24 mouse cellular contexts compared by ENCODE assay signal in genomic region chr7:3709000-3709399, GRCm38 (mm10). TPM values are rescaled to one million over a fixed set of nuclear protein-coding genes. Genes with fewer than 3 reads are reported as not detected.
A peak's percentile ranks its signal among the peaks of the same experiment; 100 is the strongest.
DNase-seq lines count a peak whose midpoint lies in the region; ATAC-seq and TF ChIP-seq lines count a peak whose summit lies in the region.
"Had no signal": no experiment of that assay in that cellular context is flagged by ENCODE, and none has a peak within 500 bp of the region (broad histone marks: within the 10 kb centered on the region; RNA-seq: fewer than 3 reads in every experiment).

No protein-coding gene starts in this region.

- no peak overlapping the region for H3K4me2 ChIP-seq in embryonic facial prominence, embryonic 15.5 days (replicated peaks)
- H3K4me2 ChIP-seq in CH12.LX (ENCODE audit: insufficient read depth, low read depth, poor library complexity, severe bottlenecking), result no peak overlapping the region
- no peak overlapping the region for H3K4me2 ChIP-seq in hindbrain, embryonic 12.5 days (replicated peaks)
- H3K4me2 ChIP-seq: embryonic facial prominence, embryonic 13.5 days; heart, embryonic 11.5 days; limb, embryonic 13.5 days; midbrain, embryonic 12.5 days; neural tube, embryonic 12.5 days had no signal

- in situ Hi-C loops in CH12.LX (cut with MboI; ENCODE audit: low pct_ligation_motif_present, low pct_unique_long_range_greater_than_20kb, low sequenced_read_pairs), result no loop called here

- DNase-seq in embryonic facial prominence, embryonic 10.5 days (ENCODE audit: low spot score), result no peak
- peak; percentile 72 for DNase-seq in CH12.LX (ENCODE audit: extremely low read depth)
- no peak for DNase-seq in retina, postnatal 1 day
- DNase-seq: adrenal gland, postnatal 14 days; B cell, adult 2 months; cerebellum, adult 18-20 months; heart, postnatal 10 days; kidney, adult 9 months; kidney, postnatal 36 days; layer of hippocampus, adult 9-11 months; lung, adult 18-20 months; lung, postnatal 36 days; thymus, postnatal 25 days had no signal

- no peak overlapping the region for H3K4me3 ChIP-seq in embryonic facial prominence, embryonic 15.5 days (replicated peaks)
- no peak overlapping the region for H3K4me3 ChIP-seq in embryonic facial prominence, embryonic 10.5 days
- no peak overlapping the region for H3K4me3 ChIP-seq in CH12.LX (replicated peaks in 1 of 3; ENCODE audit: low read depth in 2 of 3, low read length in 2 of 3, poor library complexity in 1 of 3)
- no peak overlapping the region for H3K4me3 ChIP-seq in brown adipose tissue, adult 24 weeks (ENCODE audit: insufficient read depth, low read depth, low read length)
- H3K4me3 ChIP-seq in hindbrain, embryonic 12.5 days, result no peak overlapping the region
- H3K4me3 ChIP-seq: embryonic facial prominence, embryonic 13.5 days; limb, embryonic 13.5 days; midbrain, embryonic 12.5 days; neural tube, embryonic 12.5 days had no signal

- TF ChIP-seq RAD21 in CH12.LX (IDR thresholded peaks at IDR 0.05; ENCODE audit: low read depth, low read length), result no peak

- 0 out of 2 replicates have a peak overlapping the region, but pooled peaks have one; percentile 17 for H3K27ac ChIP-seq in embryonic facial prominence, embryonic 15.5 days (replicated peaks)
- H3K27ac ChIP-seq in embryonic facial prominence, embryonic 10.5 days (replicated peaks), result no peak overlapping the region
- no peak overlapping the region for H3K27ac ChIP-seq in CH12.LX (ENCODE audit: insufficient read depth, low read depth)
- H3K27ac ChIP-seq in brown adipose tissue, adult 24 weeks (replicated peaks; ENCODE audit: low read depth, low read length), result 0 out of 2 replicates have a peak overlapping the region, but pooled peaks have one; percentile 1
- H3K27ac ChIP-seq in hindbrain, embryonic 12.5 days, result no peak overlapping the region
- H3K27ac ChIP-seq: embryonic facial prominence, embryonic 13.5 days; limb, embryonic 13.5 days; midbrain, embryonic 12.5 days; neural tube, embryonic 12.5 days had no signal

- peak; percentile 61 for TF ChIP-seq POLR2A in CH12.LX (IDR thresholded peaks at IDR 0.05; ENCODE audit: low read depth, low read length)

- no peak for TF ChIP-seq CTCF in CH12.LX (conservative IDR thresholded peaks at IDR 0.05 in 1 of 2, IDR thresholded peaks at IDR 0.05 in 1 of 2; ENCODE audit: low read depth in 2 of 2, low read length in 2 of 2)

- peaks cover 12% of the 10 kb centered on the region for H3K4me1 ChIP-seq in embryonic facial prominence, embryonic 15.5 days
- H3K4me1 ChIP-seq in embryonic facial prominence, embryonic 10.5 days, result peaks cover 13% of the 10 kb centered on the region
- H3K4me1 ChIP-seq in CH12.LX (ENCODE audit: control insufficient read depth in 1 of 2, insufficient read depth in 2 of 2), result peaks cover 11 to 51% of the 10 kb centered on the region in 2 experiments
- H3K4me1 ChIP-seq in brown adipose tissue, adult 24 weeks (ENCODE audit: control insufficient read depth, insufficient read depth, insufficient read length, low read length), result peaks cover 2% of the 10 kb centered on the region
- peaks cover 15% of the 10 kb centered on the region for H3K4me1 ChIP-seq in hindbrain, embryonic 12.5 days

- peaks cover 29% of the 10 kb centered on the region for H3K79me2 ChIP-seq in CH12.LX (replicated peaks; ENCODE audit: control insufficient read depth, extremely low read depth, insufficient read depth, poor library complexity, severe bottlenecking)

- no peaks in the 10 kb centered on the region for H3K9me3 ChIP-seq in embryonic facial prominence, embryonic 15.5 days (replicated peaks)
- no peaks in the 10 kb centered on the region for H3K9me3 ChIP-seq in embryonic facial prominence, embryonic 10.5 days
- H3K9me3 ChIP-seq in CH12.LX (replicated peaks; ENCODE audit: low read length), result no peaks in the 10 kb centered on the region
- H3K9me3 ChIP-seq in hindbrain, embryonic 12.5 days (replicated peaks), result no peaks in the 10 kb centered on the region
- H3K9me3 ChIP-seq: embryonic facial prominence, embryonic 13.5 days; limb, embryonic 13.5 days; midbrain, embryonic 12.5 days; neural tube, embryonic 12.5 days had no signal

- 60% methylated on average over 1 of the region's 1 CpGs for WGBS in embryonic facial prominence, embryonic 15.5 days
- 89% methylated on average over 1 of the region's 1 CpGs for WGBS in embryonic facial prominence, embryonic 10.5 days
- 82% methylated on average over 1 of the region's 1 CpGs for WGBS in hindbrain, embryonic 12.5 days

- H3K9ac ChIP-seq in embryonic facial prominence, embryonic 15.5 days, result no peak overlapping the region
- no peak overlapping the region for H3K9ac ChIP-seq in CH12.LX (ENCODE audit: insufficient read depth, low read depth)
- H3K9ac ChIP-seq in hindbrain, embryonic 12.5 days, result no peak overlapping the region
- H3K9ac ChIP-seq: embryonic facial prominence, embryonic 13.5 days; limb, embryonic 13.5 days; midbrain, embryonic 12.5 days; neural tube, embryonic 12.5 days had no signal

- dilution Hi-C loops in CH12.LX (cut with MboI; ENCODE audit: extremely low pct_ligation_motif_present, extremely low pct_unique_long_range_greater_than_20kb, low sequenced_read_pairs), result no loop called here

- TF ChIP-seq EP300 in CH12.LX (IDR thresholded peaks at IDR 0.05; ENCODE audit: low read length), result no peak

- H3K27me3 ChIP-seq in embryonic facial prominence, embryonic 15.5 days, result no peaks in the 10 kb centered on the region
- H3K27me3 ChIP-seq in embryonic facial prominence, embryonic 10.5 days (replicated peaks; ENCODE audit: low read depth, poor library complexity, severe bottlenecking), result no peaks in the 10 kb centered on the region
- H3K27me3 ChIP-seq in CH12.LX (replicated peaks), result no peaks in the 10 kb centered on the region
- no peaks in the 10 kb centered on the region for H3K27me3 ChIP-seq in hindbrain, embryonic 12.5 days
- H3K27me3 ChIP-seq: embryonic facial prominence, embryonic 13.5 days; limb, embryonic 13.5 days; midbrain, embryonic 12.5 days; neural tube, embryonic 12.5 days; Patski had no signal

- H3K36me3 ChIP-seq in embryonic facial prominence, embryonic 15.5 days, result peaks cover 26% of the 10 kb centered on the region
- peaks cover 43% of the 10 kb centered on the region for H3K36me3 ChIP-seq in embryonic facial prominence, embryonic 10.5 days (replicated peaks)
- H3K36me3 ChIP-seq in CH12.LX (replicated peaks in 1 of 2; ENCODE audit: control insufficient read depth in 1 of 2, insufficient read depth in 1 of 2, low read length in 1 of 2), result peaks cover 31 to 44% of the 10 kb centered on the region in 2 experiments
- peaks cover 17% of the 10 kb centered on the region for H3K36me3 ChIP-seq in hindbrain, embryonic 12.5 days

- ATAC-seq in embryonic facial prominence, embryonic 15.5 days (ENCODE audit: insufficient number of reproducible peaks, low FRiP score, low TSS enrichment, low read depth), result no peak
- peak; percentile 27 for ATAC-seq in megakaryocyte-erythroid progenitor cell, adult 5-6 weeks (replicated peaks; ENCODE audit: low FRiP score, low TSS enrichment, poor library complexity, severe bottlenecking)
- no peak for ATAC-seq in hindbrain, embryonic 12.5 days (ENCODE audit: low FRiP score)
- ATAC-seq: inflammation-experienced regulatory T-cells, adult 6 months; Patski had no signal

RNA-seq across cellular contexts. Expression of gene Rps9, which starts 5.2 kb away (rescaled TPM):
- polyA plus RNA-seq in embryonic facial prominence, embryonic 15.5 days (2015; fragmentation: Nextera tagmentation; extraction: Ambion mirVana), result 1,464 and 1,578 TPM in 2 replicates
- 1,397 and 1,414 TPM in 2 replicates for polyA plus RNA-seq in embryonic facial prominence, embryonic 10.5 days (2016; fragmentation: Nextera tagmentation; extraction: Ambion mirVana)
- total RNA-seq in CH12.LX (2012; rRNA removed) (3,983 and 4,060 TPM in 2 replicates), CH12.LX (2014; rRNA removed) (5,460 and 5,555 TPM in 2 replicates)
- polyA plus RNA-seq in CH12.LX (2012; ENCODE audit: insufficient read length, low read depth), result 2,959 and 3,329 TPM in 2 replicates
- polyA plus RNA-seq in brown adipose tissue, adult 24 weeks (2012; ENCODE audit: insufficient read depth, insufficient read length, missing spikeins), result 727 and 740 TPM in 2 replicates
- 3,542 and 4,029 TPM in 2 replicates for total RNA-seq in megakaryocyte-erythroid progenitor cell, adult 5-6 weeks (2014; fragmentation: Nextera tagmentation)
- 1,380 and 1,558 TPM in 2 replicates for total RNA-seq in megakaryocyte-erythroid progenitor cell, adult 5-6 weeks (2017)
- polyA plus RNA-seq in hindbrain, embryonic 12.5 days (2016; fragmentation: Nextera tagmentation; extraction: Ambion mirVana), result 989 and 1,031 TPM in 2 replicates

RNA-seq across cellular contexts. Expression of gene Pirb, which starts 11.2 kb away (rescaled TPM):
- polyA plus RNA-seq in embryonic facial prominence, embryonic 15.5 days (2015; fragmentation: Nextera tagmentation; extraction: Ambion mirVana), result 1.4 and 1.6 TPM in 2 replicates
- 0.10 and 0.21 TPM in 2 replicates for polyA plus RNA-seq in embryonic facial prominence, embryonic 10.5 days (2016; fragmentation: Nextera tagmentation; extraction: Ambion mirVana)
- total RNA-seq in CH12.LX (2012; rRNA removed) (1.7 and 2.8 TPM in 2 replicates), CH12.LX (2014; rRNA removed) (4.2 and 5.0 TPM in 2 replicates)
- polyA plus RNA-seq in CH12.LX (2012; ENCODE audit: insufficient read length, low read depth), result 9.0 and 10.7 TPM in 2 replicates
- 3.7 and 5.2 TPM in 2 replicates for polyA plus RNA-seq in brown adipose tissue, adult 24 weeks (2012; ENCODE audit: insufficient read depth, insufficient read length, missing spikeins)
- 0.69 TPM in 1 of 2 replicates, not detected in the other for total RNA-seq in megakaryocyte-erythroid progenitor cell, adult 5-6 weeks (2014; fragmentation: Nextera tagmentation)
- 1.5 TPM in 1 of 2 replicates, not detected in the other for total RNA-seq in megakaryocyte-erythroid progenitor cell, adult 5-6 weeks (2017)
- 0.19 and 0.30 TPM in 2 replicates for polyA plus RNA-seq in hindbrain, embryonic 12.5 days (2016; fragmentation: Nextera tagmentation; extraction: Ambion mirVana)

RNA-seq across cellular contexts. Expression of gene Mboat7, which starts 15.7 kb away (rescaled TPM):
- 53.8 and 62.4 TPM in 2 replicates for polyA plus RNA-seq in embryonic facial prominence, embryonic 15.5 days (2015; fragmentation: Nextera tagmentation; extraction: Ambion mirVana)
- 39.3 and 40.4 TPM in 2 replicates for polyA plus RNA-seq in embryonic facial prominence, embryonic 10.5 days (2016; fragmentation: Nextera tagmentation; extraction: Ambion mirVana)
- total RNA-seq in CH12.LX (2012; rRNA removed), result 21.7 and 22.3 TPM in 2 replicates
- 18.4 and 19.4 TPM in 2 replicates for total RNA-seq in CH12.LX (2014; rRNA removed)
- 36.4 and 41.2 TPM in 2 replicates for polyA plus RNA-seq in CH12.LX (2012; ENCODE audit: insufficient read length, low read depth)
- polyA plus RNA-seq in brown adipose tissue, adult 24 weeks (2012; ENCODE audit: insufficient read depth, insufficient read length, missing spikeins), result 20.9 and 29.8 TPM in 2 replicates
- 20.2 and 26.7 TPM in 2 replicates for total RNA-seq in megakaryocyte-erythroid progenitor cell, adult 5-6 weeks (2014; fragmentation: Nextera tagmentation)
- total RNA-seq in megakaryocyte-erythroid progenitor cell, adult 5-6 weeks (2017), result 8.5 and 18.9 TPM in 2 replicates
- polyA plus RNA-seq in hindbrain, embryonic 12.5 days (2016; fragmentation: Nextera tagmentation; extraction: Ambion mirVana), result 50.8 and 57.4 TPM in 2 replicates

RNA-seq across cellular contexts. Expression of gene Tsen34, which starts 16.3 kb away (rescaled TPM):
- 275 and 298 TPM in 2 replicates for polyA plus RNA-seq in embryonic facial prominence, embryonic 15.5 days (2015; fragmentation: Nextera tagmentation; extraction: Ambion mirVana)
- polyA plus RNA-seq in embryonic facial prominence, embryonic 10.5 days (2016; fragmentation: Nextera tagmentation; extraction: Ambion mirVana), result 301 and 306 TPM in 2 replicates
- total RNA-seq in CH12.LX (2012; rRNA removed), result 39.0 and 40.2 TPM in 2 replicates
- 26.9 and 34.8 TPM in 2 replicates for total RNA-seq in CH12.LX (2014; rRNA removed)
- polyA plus RNA-seq in CH12.LX (2012; ENCODE audit: insufficient read length, low read depth), result 23.1 and 24.3 TPM in 2 replicates
- polyA plus RNA-seq in brown adipose tissue, adult 24 weeks (2012; ENCODE audit: insufficient read depth, insufficient read length, missing spikeins), result 37.7 and 38.0 TPM in 2 replicates
- 6.6 and 9.5 TPM in 2 replicates for total RNA-seq in megakaryocyte-erythroid progenitor cell, adult 5-6 weeks (2014; fragmentation: Nextera tagmentation)
- total RNA-seq in megakaryocyte-erythroid progenitor cell, adult 5-6 weeks (2017), result 10.3 and 18.2 TPM in 2 replicates
- polyA plus RNA-seq in hindbrain, embryonic 12.5 days (2016; fragmentation: Nextera tagmentation; extraction: Ambion mirVana), result 217 and 228 TPM in 2 replicates

RNA-seq across cellular contexts. Expression of gene Tmc4, which starts 31.6 kb away (rescaled TPM):
- 9.5 and 14.3 TPM in 2 replicates for polyA plus RNA-seq in embryonic facial prominence, embryonic 15.5 days (2015; fragmentation: Nextera tagmentation; extraction: Ambion mirVana)
- 5.7 and 6.8 TPM in 2 replicates for polyA plus RNA-seq in embryonic facial prominence, embryonic 10.5 days (2016; fragmentation: Nextera tagmentation; extraction: Ambion mirVana)
- total RNA-seq in CH12.LX (2012; rRNA removed), result 1.8 and 1.9 TPM in 2 replicates
- 0.56 and 1.9 TPM in 2 replicates for total RNA-seq in CH12.LX (2014; rRNA removed)
- 4.0 and 4.6 TPM in 2 replicates for polyA plus RNA-seq in CH12.LX (2012; ENCODE audit: insufficient read length, low read depth)
- 0.67 TPM in 1 of 2 replicates, not detected in the other for polyA plus RNA-seq in brown adipose tissue, adult 24 weeks (2012; ENCODE audit: insufficient read depth, insufficient read length, missing spikeins)
- 10.8 and 19.5 TPM in 2 replicates for total RNA-seq in megakaryocyte-erythroid progenitor cell, adult 5-6 weeks (2014; fragmentation: Nextera tagmentation)
- 1.7 and 8.6 TPM in 2 replicates for total RNA-seq in megakaryocyte-erythroid progenitor cell, adult 5-6 weeks (2017)
- polyA plus RNA-seq in hindbrain, embryonic 12.5 days (2016; fragmentation: Nextera tagmentation; extraction: Ambion mirVana), result 5.5 and 6.7 TPM in 2 replicates

Comparison
In these comparisons a context has a peak if more than half of its experiments do, and no peak if none do; other contexts are left out.
1. H3K27ac ChIP-seq: peak in embryonic facial prominence, embryonic 15.5 days (single experiment) and brown adipose tissue, adult 24 weeks (single experiment); none in embryonic facial prominence, embryonic 10.5 days (single experiment), CH12.LX (single experiment) and hindbrain, embryonic 12.5 days (single experiment).